Mouse (Mus musculus): ENCODE measurements around the gene Dcun1d1. TPM values are rescaled to one million over a fixed set of nuclear protein-coding genes. Genes with fewer than 3 reads are reported as not detected.
A peak's percentile ranks its signal among the peaks of the same experiment; 100 is the strongest.

Gene Dcun1d1
- polyA plus RNA-seq, 1 experiment from 2014 or later: 86.7 TPM

DNA sequence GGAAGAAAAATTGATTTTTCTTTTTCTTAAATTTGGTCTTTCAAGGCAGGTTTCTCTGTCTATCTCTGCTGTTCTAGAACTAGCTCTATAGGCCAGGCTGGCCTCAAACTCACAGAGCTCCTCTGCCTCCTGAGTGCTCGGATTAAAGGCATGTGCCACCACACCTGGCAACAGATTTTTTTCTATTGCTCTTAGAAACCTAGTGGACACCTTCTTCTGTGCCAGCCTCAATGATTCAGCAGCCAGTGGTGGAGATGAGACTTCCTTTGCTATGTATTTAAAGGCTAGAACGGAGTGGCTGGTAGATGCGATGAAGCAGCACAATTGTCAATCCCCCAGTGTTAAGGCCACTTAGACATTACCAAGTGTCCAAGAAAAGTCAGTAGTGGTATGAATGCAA is 13.2 kb downstream of the Dcun1d1 start:
- H3K27ac ChIP-seq (ENCODE audit: low read depth, low read length): peak overlapping the region; percentile 60
- H3K4me3 ChIP-seq (ENCODE audit: low read depth, low read length): no peak overlapping the region
- H3K9ac ChIP-seq (ENCODE audit: low read depth, low read length): peak overlapping the region; percentile 2; the same call in 1 of the 2 replicates
- 72% methylated on average over 3 of the region's 3 CpGs for WGBS (ENCODE audit: insufficient replicate concordance)
- no peak for ATAC-seq (replicated peaks; ENCODE audit: insufficient number of reproducible peaks, low FRiP score, low TSS enrichment)
- no peaks in the 10 kb centered on the region for H3K9me3 ChIP-seq (replicated peaks; ENCODE audit: control insufficient read depth, low read length)
- no peaks in the 10 kb centered on the region for H3K36me3 ChIP-seq (ENCODE audit: control insufficient read depth, insufficient read depth, low read length)
- H3K4me1 ChIP-seq (ENCODE audit: control insufficient read depth, insufficient read depth, low read length): peaks cover 28% of the 10 kb centered on the region
- H3K27me3 ChIP-seq (ENCODE audit: control insufficient read depth, insufficient read depth, low read length): no peaks in the 10 kb centered on the region
- peak overlapping the region; percentile 36; the same call in 1 of the 2 replicates for H3K4me2 ChIP-seq

- Histone ChIP-seq H3K4me3 (ENCODE audit: low read depth, low read length) (no peak overlapping the region), H3K4me1 (ENCODE audit: control insufficient read depth, insufficient read depth, low read length) (peaks cover 28% of the 10 kb centered on the region), H3K27me3 (ENCODE audit: control insufficient read depth, insufficient read depth, low read length) (no peaks in the 10 kb centered on the region), H3K4me2 (peak overlapping the region; percentile 36), H3K9me3 (replicated peaks; ENCODE audit: control insufficient read depth, low read length) (no peaks in the 10 kb centered on the region), H3K36me3 (ENCODE audit: control insufficient read depth, insufficient read depth, low read length) (no peaks in the 10 kb centered on the region), H3K9ac (ENCODE audit: low read depth, low read length) (peak overlapping the region; percentile 2; the same call in 1 of the 2 replicates), H3K27ac (ENCODE audit: low read depth, low read length) (peak overlapping the region; percentile 60)
- ATAC-seq (replicated peaks; ENCODE audit: insufficient number of reproducible peaks, low FRiP score, low TSS enrichment): peak; percentile 93
- WGBS (ENCODE audit: insufficient replicate concordance): 19% methylated on average over 7 of the region's 7 CpGs
These were observed 13.8 kb downstream of the Dcun1d1 start for GRCm38 (mm10) chr3:35923495-35923894.

DNA sequence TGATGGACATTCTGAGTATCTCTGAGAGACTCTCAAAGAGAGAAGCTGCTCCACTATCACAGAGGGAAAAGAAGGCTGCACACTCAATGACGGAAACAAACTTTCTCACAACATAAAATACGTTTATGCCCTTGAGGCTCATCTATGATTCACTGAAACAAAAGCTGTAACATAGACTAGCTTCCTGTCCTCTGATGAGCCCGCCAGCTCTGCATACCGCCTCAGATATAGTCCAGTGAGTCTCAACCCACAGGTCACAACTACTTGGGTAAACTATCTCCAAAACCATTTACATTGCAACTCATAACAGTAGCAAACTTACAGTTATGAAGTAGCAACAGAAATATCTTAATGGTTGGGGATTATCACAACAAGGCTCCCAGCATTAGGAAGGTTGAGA is 14.7 kb downstream of the Dcun1d1 start:
- no peaks in the 10 kb centered on the region for H3K9me3 ChIP-seq (replicated peaks; ENCODE audit: control insufficient read depth, low read length)
- WGBS (ENCODE audit: insufficient replicate concordance): 59% methylated on average over 4 of the region's 4 CpGs
- H3K36me3 ChIP-seq (ENCODE audit: control insufficient read depth, insufficient read depth, low read length): no peaks in the 10 kb centered on the region
- no peak overlapping the region for H3K27ac ChIP-seq (ENCODE audit: low read depth, low read length)
- no peaks in the 10 kb centered on the region for H3K27me3 ChIP-seq (ENCODE audit: control insufficient read depth, insufficient read depth, low read length)
- H3K4me1 ChIP-seq (ENCODE audit: control insufficient read depth, insufficient read depth, low read length): peaks cover 37% of the 10 kb centered on the region
- ATAC-seq (replicated peaks; ENCODE audit: insufficient number of reproducible peaks, low FRiP score, low TSS enrichment): no peak
- no peak overlapping the region for H3K4me2 ChIP-seq
- no peak overlapping the region for H3K9ac ChIP-seq (ENCODE audit: low read depth, low read length)
- H3K4me3 ChIP-seq (ENCODE audit: low read depth, low read length): no peak overlapping the region

- Histone ChIP-seq H3K4me1 (ENCODE audit: control insufficient read depth, insufficient read depth, low read length) (peaks cover 21% of the 10 kb centered on the region), H3K4me2 (no peak overlapping the region), H3K27ac (ENCODE audit: low read depth, low read length) (peak overlapping the region; percentile 35; the same call in 1 of the 2 replicates), H3K4me3 (ENCODE audit: low read depth, low read length) (no peak overlapping the region), H3K9ac (ENCODE audit: low read depth, low read length) (no peak overlapping the region), H3K27me3 (ENCODE audit: control insufficient read depth, insufficient read depth, low read length) (no peaks in the 10 kb centered on the region), H3K9me3 (replicated peaks; ENCODE audit: control insufficient read depth, low read length) (no peaks in the 10 kb centered on the region), H3K36me3 (ENCODE audit: control insufficient read depth, insufficient read depth, low read length) (no peaks in the 10 kb centered on the region)
- ATAC-seq (replicated peaks; ENCODE audit: insufficient number of reproducible peaks, low FRiP score, low TSS enrichment): no peak
- 60% methylated on average over 3 of the region's 3 CpGs for WGBS (ENCODE audit: insufficient replicate concordance)
These were observed 19.0 kb downstream of the Dcun1d1 start for GRCm38 (mm10) chr3:35918229-35918628.

DNA sequence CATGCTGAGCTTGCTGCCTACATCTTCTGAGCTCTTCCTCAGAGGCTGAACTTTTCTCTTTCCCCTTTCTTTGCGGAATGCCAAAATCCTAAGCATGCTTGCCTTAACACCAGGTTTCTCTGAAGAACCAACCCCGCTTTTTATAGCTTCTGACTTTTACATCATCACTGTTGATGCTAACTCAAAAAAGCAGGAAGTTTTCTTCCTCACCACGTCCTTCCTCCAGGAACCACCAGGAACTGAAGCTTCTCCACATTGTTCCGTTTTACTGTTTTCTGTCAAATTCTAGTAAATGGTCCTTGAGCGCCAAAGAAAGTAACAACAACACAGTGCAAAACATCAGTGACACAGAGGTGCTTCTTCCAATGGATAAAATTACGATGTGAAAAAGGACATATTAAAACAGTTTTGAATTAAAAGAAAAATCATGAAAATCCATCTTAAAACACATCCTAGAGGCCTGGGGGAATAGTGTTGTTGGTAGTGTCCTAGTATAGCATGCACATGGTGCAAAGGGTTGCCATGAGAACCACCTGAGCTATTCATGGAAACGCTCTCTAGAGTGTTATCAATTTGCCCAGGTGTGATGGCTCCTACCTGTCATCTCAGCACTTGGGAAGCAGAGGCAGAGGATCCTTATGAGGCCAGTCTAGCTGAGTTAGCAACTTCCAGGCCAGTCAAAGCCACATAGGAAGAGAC is 28.1 kb downstream of the Dcun1d1 start:
- 79% methylated on average over 7 of the region's 7 CpGs for WGBS (ENCODE audit: insufficient replicate concordance)
- Histone ChIP-seq H3K9ac (ENCODE audit: low read depth, low read length) (no peak overlapping the region), H3K4me3 (ENCODE audit: low read depth, low read length) (no peak overlapping the region), H3K9me3 (replicated peaks; ENCODE audit: control insufficient read depth, low read length) (no peaks in the 10 kb centered on the region), H3K36me3 (ENCODE audit: control insufficient read depth, insufficient read depth, low read length) (peaks cover 3% of the 10 kb centered on the region; the same call in 1 of the 2 replicates), H3K27me3 (ENCODE audit: control insufficient read depth, insufficient read depth, low read length) (no peaks in the 10 kb centered on the region), H3K4me1 (ENCODE audit: control insufficient read depth, insufficient read depth, low read length) (peaks cover 7% of the 10 kb centered on the region; the same call in 1 of the 2 replicates), H3K27ac (ENCODE audit: low read depth, low read length) (no peak overlapping the region), H3K4me2 (no peak overlapping the region)
- ATAC-seq (replicated peaks; ENCODE audit: insufficient number of reproducible peaks, low FRiP score, low TSS enrichment): no peak

- no peak for ATAC-seq (replicated peaks; ENCODE audit: insufficient number of reproducible peaks, low FRiP score, low TSS enrichment)
- 94% methylated on average over 5 of the region's 5 CpGs for WGBS (ENCODE audit: insufficient replicate concordance)
These were observed 36.6 kb downstream of the Dcun1d1 start for GRCm38 (mm10) chr3:35900555-35901204.

DNA sequence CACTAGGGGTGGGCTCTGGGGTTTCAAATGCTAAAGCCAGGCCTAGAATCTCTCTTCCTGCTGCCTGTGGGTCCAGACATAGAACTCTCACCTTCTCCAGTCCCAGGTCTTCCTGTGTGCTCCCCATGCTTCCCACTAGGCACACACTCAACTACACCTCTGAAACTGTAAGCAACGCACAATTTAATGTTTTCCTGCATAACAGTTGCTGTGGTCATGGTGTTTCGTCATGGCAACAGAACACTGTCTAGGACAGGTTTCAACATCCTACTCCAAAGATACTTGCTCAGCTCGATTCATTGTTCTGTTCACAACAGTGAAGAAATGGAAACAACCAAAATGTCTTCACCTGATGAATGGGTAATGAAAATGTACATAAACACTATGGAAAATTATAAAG is 38.1 kb downstream of the Dcun1d1 start:
- no peak overlapping the region for H3K27ac ChIP-seq (ENCODE audit: low read depth, low read length)
- H3K9ac ChIP-seq (ENCODE audit: low read depth, low read length): no peak overlapping the region
- WGBS (ENCODE audit: insufficient replicate concordance): 92% methylated on average over 3 of the region's 3 CpGs
- no peaks in the 10 kb centered on the region for H3K36me3 ChIP-seq (ENCODE audit: control insufficient read depth, insufficient read depth, low read length)
- no peaks in the 10 kb centered on the region for H3K4me1 ChIP-seq (ENCODE audit: control insufficient read depth, insufficient read depth, low read length)
- no peak for ATAC-seq (replicated peaks; ENCODE audit: insufficient number of reproducible peaks, low FRiP score, low TSS enrichment)
- H3K4me2 ChIP-seq: no peak overlapping the region
- no peak overlapping the region for H3K4me3 ChIP-seq (ENCODE audit: low read depth, low read length)
- no peaks in the 10 kb centered on the region for H3K27me3 ChIP-seq (ENCODE audit: control insufficient read depth, insufficient read depth, low read length)
- no peaks in the 10 kb centered on the region for H3K9me3 ChIP-seq (replicated peaks; ENCODE audit: control insufficient read depth, low read length)

More at GRCm38 (mm10) chr3:35900555-35901204, 36.6 kb downstream of the Dcun1d1 start:
- no peak overlapping the region for H3K4me2 ChIP-seq
- H3K9ac ChIP-seq (ENCODE audit: low read depth, low read length): no peak overlapping the region
- H3K4me1 ChIP-seq (ENCODE audit: control insufficient read depth, insufficient read depth, low read length): no peaks in the 10 kb centered on the region
- no peaks in the 10 kb centered on the region for H3K27me3 ChIP-seq (ENCODE audit: control insufficient read depth, insufficient read depth, low read length)
- H3K27ac ChIP-seq (ENCODE audit: low read depth, low read length): no peak overlapping the region
- H3K4me3 ChIP-seq (ENCODE audit: low read depth, low read length): no peak overlapping the region
- H3K36me3 ChIP-seq (ENCODE audit: control insufficient read depth, insufficient read depth, low read length): no peaks in the 10 kb centered on the region
- no peaks in the 10 kb centered on the region for H3K9me3 ChIP-seq (replicated peaks; ENCODE audit: control insufficient read depth, low read length)

- H3K4me1 ChIP-seq (ENCODE audit: control insufficient read depth, insufficient read depth, low read length): no peaks in the 10 kb centered on the region
- H3K27ac ChIP-seq (ENCODE audit: low read depth, low read length): no peak overlapping the region
- H3K4me2 ChIP-seq: no peak overlapping the region
- WGBS (ENCODE audit: insufficient replicate concordance): 89% methylated on average over 2 of the region's 2 CpGs
- no peaks in the 10 kb centered on the region for H3K9me3 ChIP-seq (replicated peaks; ENCODE audit: control insufficient read depth, low read length)
- no peak overlapping the region for H3K9ac ChIP-seq (ENCODE audit: low read depth, low read length)
- H3K27me3 ChIP-seq (ENCODE audit: control insufficient read depth, insufficient read depth, low read length): no peaks in the 10 kb centered on the region
- H3K36me3 ChIP-seq (ENCODE audit: control insufficient read depth, insufficient read depth, low read length): no peaks in the 10 kb centered on the region
- ATAC-seq (replicated peaks; ENCODE audit: insufficient number of reproducible peaks, low FRiP score, low TSS enrichment): no peak
- no peak overlapping the region for H3K4me3 ChIP-seq (ENCODE audit: low read depth, low read length)
These were observed 39.3 kb downstream of the Dcun1d1 start for GRCm38 (mm10) chr3:35897900-35898299.
